Mouse (Mus musculus) adrenal gland, postnatal 36 days (tissue): ENCODE results near the gene Slc22a30. TPM values are rescaled to one million over a fixed set of nuclear protein-coding genes. Genes with fewer than 3 reads are reported as not detected.
"Not testable (repeated sequence)": the region's sequence is repeated elsewhere in the genome, so short reads cannot be mapped to it uniquely, and the experiment has no call there.

Experiments
- DNase-seq, 2 experiments: peaks; one replicate each; pipeline ENCODE4 v3.0.0; 2021; ENCODE audit warnings: mixed read lengths in 1 of 2
- long read RNA-seq, 2 experiments: library from polyadenylated mRNA; stranded (forward); transcript quantifications; one replicate each; pipeline ENCODE4 v2.0.0; 2021; ENCODE audit warnings: borderline sequencing depth in 2 of 2
- total RNA-seq, 2 experiments: library from RNA; stranded (reverse); gene quantifications; 2 replicates each; pipeline ENCODE4 v1.2.3; 2021

Slc22a30 gene
- under 1 TPM in 1 of 2 experiments, not detected in 1; 0.20 TPM for total RNA-seq
- long read RNA-seq, experiment 1 = 0 reads
- long read RNA-seq, experiment 2 = 0 reads

GRCm38 (mm10) chr19:8405011-8405410, at the start of gene Slc22a30:
Gene Slc22a30 (minus strand): TSS chr19:8405111.
- not testable (repeated sequence) for DNase-seq

GRCm38 (mm10) chr19:8448321-8448720, 43.4 kb upstream of the Slc22a30 start:
- DNase-seq = no peak

- no peak for DNase-seq
Observed at GRCm38 (mm10) chr19:8447516-8447915, 42.6 kb upstream of the Slc22a30 start.

DNA sequence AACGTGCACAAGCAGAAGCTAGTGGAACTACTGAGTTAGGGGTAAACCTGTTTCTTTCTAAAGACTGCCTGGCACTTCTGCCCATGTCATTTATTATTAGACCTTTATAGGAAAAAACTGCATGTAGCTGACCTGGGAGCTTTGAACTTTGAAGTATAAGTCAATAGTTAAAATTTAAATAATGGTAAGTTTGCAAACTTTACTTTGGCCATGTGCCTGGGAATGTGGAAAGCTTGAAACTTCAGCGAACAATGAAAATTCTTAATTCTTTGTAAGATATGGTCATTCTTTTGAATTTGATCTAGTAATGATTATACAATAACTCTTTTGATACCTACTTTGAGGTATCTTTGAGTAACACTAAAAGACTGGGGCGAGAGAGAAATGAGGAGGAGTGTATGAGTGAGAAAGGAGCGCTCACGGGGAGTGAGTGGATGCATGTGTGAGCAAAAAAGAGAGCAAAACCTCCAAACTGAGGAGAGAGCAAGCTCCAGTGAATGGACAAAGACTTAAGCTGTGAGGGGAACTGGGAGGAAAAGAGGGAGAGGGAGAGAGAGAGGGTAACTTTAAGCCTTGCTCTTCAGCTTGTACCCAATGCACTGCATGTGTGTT, 26.2 kb upstream of the Slc22a30 start:
- DNase-seq = no peak

DNA sequence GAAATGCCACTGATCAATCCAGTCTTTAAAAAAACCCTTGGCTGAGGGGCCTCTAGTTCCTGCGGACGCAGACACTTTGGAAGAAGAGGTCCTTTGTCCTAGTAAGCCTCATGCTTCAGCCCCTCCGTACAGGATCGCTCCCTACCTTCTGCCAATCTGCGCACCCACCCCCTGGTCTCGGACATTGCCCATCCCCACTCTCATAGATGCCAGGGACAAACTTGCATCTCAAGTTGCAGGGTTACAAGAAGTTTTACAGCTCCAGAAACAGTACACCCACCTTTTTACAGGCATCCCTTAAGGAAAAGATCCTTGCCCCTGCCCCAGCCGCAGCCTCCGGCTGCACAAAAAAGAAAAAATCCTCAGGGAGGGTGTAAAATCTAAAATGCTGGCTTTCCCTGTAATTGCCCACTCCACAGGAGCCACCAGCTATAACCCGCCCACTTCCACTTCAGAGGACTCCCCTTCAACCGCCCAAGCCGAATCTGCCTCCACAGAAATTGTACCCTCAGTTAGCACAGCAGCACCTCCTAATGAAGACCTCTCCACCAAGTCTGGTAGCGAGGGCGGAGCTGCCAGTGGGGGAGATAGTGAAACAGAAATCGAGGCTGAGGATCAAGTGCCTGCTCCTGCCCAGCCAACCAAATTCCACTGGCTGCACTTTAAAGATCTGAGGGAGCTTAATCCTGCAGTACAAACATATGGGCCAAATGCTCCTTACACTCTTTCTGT, 2.5 kb upstream of the Slc22a30 start:
- DNase-seq = not testable (repeated sequence)

Other genes with a start within 250 kb of the Slc22a30 start
- under 1 TPM in 1 of 2 experiments, not detected in 1; 0.13 TPM for gene Slc22a29, start 186.2 kb downstream of the Slc22a30 start, total RNA-seq
- under 1 TPM in 1 of 2 experiments, not detected in 1; 0.36 TPM for gene Slc22a8, start 186.1 kb upstream of the Slc22a30 start, total RNA-seq
- not detected for gene Slc22a6, start 212.9 kb upstream of the Slc22a30 start, total RNA-seq